Mouse (Mus musculus): ENCODE measurements at regions not wholly inside any gene's neighbourhood (a gene's known extent, or its start where the extent isn't known, plus 50 kb on each side); places are given as distances from the start of the nearest gene placed in this dataset.

- DNase-seq (ENCODE audit: low spot score), result no peak
These were observed 533.6 kb upstream of the Fam241a start for GRCm38 (mm10) chr3:128429706-128430105.

DNA sequence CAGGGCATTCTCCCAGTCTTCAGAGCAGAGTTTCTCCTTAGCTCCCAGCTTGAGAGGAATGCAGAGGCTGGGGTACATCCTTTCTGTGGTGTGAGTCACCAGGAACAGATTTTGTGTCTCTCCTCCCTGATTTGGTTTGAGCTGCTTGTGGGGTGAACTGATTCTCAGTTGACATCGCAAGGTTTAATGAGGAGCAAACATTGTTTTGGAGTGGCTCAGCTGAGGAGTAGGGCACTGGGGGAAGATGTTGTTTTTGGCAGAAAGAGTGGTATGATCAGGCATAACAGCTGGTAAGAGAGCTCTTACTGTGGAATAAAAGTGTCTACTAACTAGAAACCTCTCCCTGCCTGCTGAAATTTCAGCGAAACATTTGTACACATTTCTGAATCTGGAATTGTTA is 519.4 kb upstream of the Fam241a start:
- no peak for DNase-seq (ENCODE audit: low spot score)

GRCm38 (mm10) chr3:128413481-128413880 is 517.4 kb upstream of the Fam241a start:
- DNase-seq (ENCODE audit: low spot score), result no peak

GRCm38 (mm10) chr3:128412157-128412556 is 516.0 kb upstream of the Fam241a start:
- DNase-seq (ENCODE audit: low spot score), result no peak

- DNase-seq (ENCODE audit: low spot score), result no peak
These were observed 498.7 kb upstream of the Fam241a start for GRCm38 (mm10) chr3:128394805-128395204.

GRCm38 (mm10) chr3:128380579-128380978 is 484.5 kb upstream of the Fam241a start:
- DNase-seq (ENCODE audit: low spot score), result no peak

- DNase-seq (ENCODE audit: low spot score), result peak; percentile 29
These were observed 473.5 kb upstream of the Fam241a start for GRCm38 (mm10) chr3:128369521-128370127.

DNA sequence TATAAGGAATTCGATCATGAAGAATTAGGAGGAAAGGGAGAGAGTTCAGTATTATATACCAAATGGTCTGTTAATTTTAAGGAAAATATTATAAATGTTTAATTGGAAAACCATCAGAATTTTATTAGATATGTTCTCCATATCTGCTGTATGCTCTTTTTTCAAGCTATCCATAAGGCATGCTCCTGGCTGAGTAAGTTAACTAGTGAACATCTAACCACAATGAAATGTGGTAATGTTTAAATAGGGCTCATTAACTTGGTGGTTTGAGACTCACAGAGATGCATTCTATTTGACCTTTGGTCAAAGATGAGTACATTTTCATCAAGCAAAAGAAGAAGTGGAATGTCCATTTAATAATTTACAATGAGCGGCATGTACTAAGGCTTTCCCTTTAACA is 466.2 kb upstream of the Fam241a start:
- DNase-seq (ENCODE audit: low spot score), result no peak

GRCm38 (mm10) chr3:128349123-128349522 is 453.0 kb upstream of the Fam241a start:
- peak; percentile 87 for DNase-seq (ENCODE audit: low spot score)

- no peak for DNase-seq (ENCODE audit: low spot score)
These were observed 451.9 kb upstream of the Fam241a start for GRCm38 (mm10) chr3:128347782-128348574.

- no peak for DNase-seq (ENCODE audit: low spot score)
These were observed 441.4 kb upstream of the Fam241a start for GRCm38 (mm10) chr3:128337508-128337907.

- peak; percentile 93 for DNase-seq (ENCODE audit: low spot score)
These were observed 440.9 kb upstream of the Fam241a start for GRCm38 (mm10) chr3:128337031-128337430.

GRCm38 (mm10) chr3:128327677-128328076 is 431.6 kb upstream of the Fam241a start:
- DNase-seq (ENCODE audit: low spot score), result no peak

DNA sequence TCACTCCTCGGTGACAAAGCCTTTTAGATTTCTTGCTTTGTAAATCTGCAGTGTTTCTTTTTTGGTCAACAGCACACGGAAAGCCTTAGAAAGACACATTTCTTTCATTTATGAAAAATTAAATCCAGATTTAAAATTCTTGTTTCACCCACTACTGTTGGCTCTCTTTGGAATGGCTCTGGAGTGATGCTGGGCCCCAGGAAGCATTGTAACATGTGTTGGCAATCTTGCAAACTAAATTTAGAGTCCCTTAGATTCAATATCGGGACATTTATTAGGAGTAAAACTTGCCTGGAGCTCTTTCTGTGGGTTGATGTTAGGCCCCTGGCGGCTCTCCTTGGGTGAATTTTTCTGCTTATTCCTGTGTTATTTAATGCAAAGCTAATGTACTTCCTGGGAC is 405.2 kb upstream of the Fam241a start:
- no peak for DNase-seq (ENCODE audit: low spot score)

DNA sequence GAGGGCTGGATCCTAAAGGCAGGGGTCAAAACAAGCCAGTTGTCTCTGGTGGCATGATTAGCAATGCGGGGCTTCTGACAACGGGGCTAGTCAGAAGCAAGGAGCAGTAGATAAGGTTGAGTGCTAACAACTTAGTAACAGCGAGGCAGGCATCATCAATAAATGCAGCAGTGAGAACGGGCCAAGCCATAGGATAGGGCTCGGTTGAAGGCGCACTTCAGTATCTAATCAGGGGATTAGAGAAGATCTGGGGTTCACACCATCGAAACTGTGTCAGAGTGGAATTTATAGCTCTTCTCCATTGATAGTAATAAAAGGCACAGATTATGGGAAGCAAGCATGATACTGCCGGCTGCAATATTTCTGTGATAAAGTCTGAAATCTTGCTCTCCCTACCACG is 402.0 kb upstream of the Fam241a start:
- DNase-seq (ENCODE audit: low spot score), result no peak

DNA sequence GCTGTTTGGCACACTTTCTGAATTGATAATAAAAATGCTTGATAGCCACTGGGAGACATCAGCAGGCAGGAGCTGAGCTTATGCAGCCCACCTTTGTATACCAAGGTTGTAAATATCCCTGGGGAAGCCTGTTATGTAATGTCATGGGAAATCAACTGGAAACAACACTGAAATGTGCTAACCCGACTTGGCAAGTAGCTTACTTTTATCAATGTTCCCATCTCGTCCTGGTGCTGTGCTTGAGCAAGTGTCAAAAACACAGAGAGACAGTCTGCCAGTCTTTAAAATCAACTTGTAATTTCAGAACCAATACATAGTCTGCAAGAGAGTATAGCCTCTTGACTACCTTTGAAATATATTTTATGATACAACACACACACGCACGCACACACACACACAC is 391.7 kb upstream of the Fam241a start:
- DNase-seq (ENCODE audit: low spot score), result no peak

- DNase-seq (ENCODE audit: low spot score), result no peak
These were observed 389.1 kb upstream of the Fam241a start for GRCm38 (mm10) chr3:128285214-128285613.

DNA sequence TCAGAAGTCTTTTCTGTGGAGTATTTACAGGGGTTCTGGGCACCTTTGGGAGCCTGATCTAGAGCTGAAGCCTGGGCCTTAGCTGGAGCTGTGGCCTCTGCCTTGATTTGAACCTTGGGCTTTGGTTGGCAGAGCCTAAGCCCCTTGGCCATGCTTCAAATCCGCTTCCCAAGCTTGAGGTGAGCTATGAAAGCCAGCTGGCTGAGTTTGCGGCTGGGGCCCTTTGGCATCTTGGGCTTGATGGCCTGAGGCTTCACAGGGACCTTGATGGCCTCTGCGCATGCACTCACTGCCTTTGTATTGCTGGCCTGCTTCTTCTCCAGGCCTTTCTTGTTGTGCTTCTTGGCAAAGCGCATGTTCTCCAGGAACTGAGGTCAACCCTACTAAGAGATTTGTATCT is 384.5 kb upstream of the Fam241a start:
- DNase-seq (ENCODE audit: low spot score), result no peak

- DNase-seq (ENCODE audit: low spot score), result no peak
These were observed 374.5 kb upstream of the Fam241a start for GRCm38 (mm10) chr3:128270576-128270975.

GRCm38 (mm10) chr3:128261208-128261607 is 365.1 kb upstream of the Fam241a start:
- no peak for DNase-seq (ENCODE audit: low spot score)

DNA sequence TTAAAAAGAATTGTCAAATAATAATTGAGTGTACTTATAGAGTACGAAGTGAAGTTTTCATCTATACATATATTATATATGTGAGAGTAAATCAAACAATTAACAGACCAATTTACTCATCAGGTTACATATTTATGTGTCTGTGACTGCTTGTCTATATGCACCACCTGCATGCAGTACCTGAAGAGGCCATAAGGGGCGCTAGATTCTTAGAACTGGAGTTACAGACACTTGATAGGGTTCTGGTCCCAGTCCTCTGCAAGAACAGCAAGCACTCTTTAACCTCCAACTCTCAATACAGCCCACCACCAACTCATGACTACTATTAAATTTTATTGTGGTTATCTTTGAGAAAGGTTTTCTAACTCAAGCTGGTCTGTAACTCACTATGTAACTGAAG is 351.7 kb upstream of the Fam241a start:
- DNase-seq (ENCODE audit: low spot score), result no peak

- no peak for DNase-seq (ENCODE audit: low spot score)
These were observed 343.8 kb upstream of the Fam241a start for GRCm38 (mm10) chr3:128239813-128240421.

DNA sequence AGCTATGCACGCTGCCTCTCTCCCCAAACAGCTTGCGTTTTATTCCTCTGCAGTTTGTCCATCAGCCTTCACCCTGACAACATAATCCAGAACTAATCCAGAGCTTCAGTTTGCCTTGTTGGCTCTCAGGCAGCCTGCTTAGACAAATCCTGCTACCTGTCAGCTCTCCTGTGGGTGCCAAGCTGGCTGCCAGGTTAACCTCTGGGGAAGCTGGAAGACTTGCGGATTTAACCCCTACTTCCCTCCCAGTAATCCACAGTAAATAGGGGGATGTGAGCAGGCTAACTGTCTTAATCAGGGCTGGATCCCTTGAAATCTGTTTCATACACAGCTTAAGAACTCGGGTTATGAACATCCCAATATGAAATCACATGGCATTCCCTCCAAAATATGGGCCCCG is 334.3 kb upstream of the Fam241a start:
- DNase-seq (ENCODE audit: low spot score), result no peak
